Mouse (Mus musculus) spleen, adult 2 months (tissue): ENCODE measurements around the gene Nbas. TPM values are rescaled to one million over a fixed set of nuclear protein-coding genes. Genes with fewer than 3 reads are reported as not detected.

Experiments used
- DNase-seq, 2 experiments: peaks; one replicate each; pipeline versions ENCODE4 v3.0.0 to v3.0.0-alpha.2; 2012 to 2021; ENCODE audit warnings: low spot score in 2 of 2, low read depth in 1 of 2
- H3K27ac ChIP-seq: fragments of 200-500 bp; 2 replicates; pipeline ENCODE4 v1.5.1; 2012; ENCODE audit warnings: low read length, inconsistent platforms; ENCODE audit not compliant: insufficient read depth
- H3K27me3 ChIP-seq: fragments of 200-500 bp; 2 replicates; pipeline ENCODE4 v1.6.1; 2012; ENCODE audit warnings: mild to moderate bottlenecking, moderate library complexity, low read length, inconsistent platforms; ENCODE audit not compliant: control insufficient read depth, insufficient read depth
- H3K36me3 ChIP-seq: fragments of 200-500 bp; 2 replicates; pipeline ENCODE4 v1.6.1; 2012; ENCODE audit warnings: mild to moderate bottlenecking, low read length, inconsistent platforms; ENCODE audit not compliant: control insufficient read depth, insufficient read depth
- H3K4me1 ChIP-seq: fragments of 200-500 bp; 2 replicates; pipeline ENCODE4 v1.6.1; 2011; ENCODE audit warnings: inconsistent platforms; ENCODE audit not compliant: control insufficient read depth, insufficient read depth, insufficient read length
- H3K4me3 ChIP-seq: fragments of 200-500 bp; 2 replicates; pipeline ENCODE4 v1.5.1; 2011; ENCODE audit warnings: mild to moderate bottlenecking, inconsistent platforms; ENCODE audit not compliant: insufficient read depth, insufficient read length; ENCODE audit errors: extremely low read depth
- CTCF ChIP-seq: fragments of 200-500 bp; IDR thresholded peaks from 2 replicates; pipeline ENCODE4 v1.5.1; 2011; ENCODE audit warnings: mild to moderate bottlenecking, inconsistent platforms; ENCODE audit not compliant: insufficient read depth, insufficient read length, insufficient replicate concordance; ENCODE audit errors: extremely low read depth
- POLR2A ChIP-seq: fragments of 200-500 bp; IDR thresholded peaks from 2 replicates; pipeline ENCODE4 v1.6.1; 2011; ENCODE audit warnings: low read depth, low read length, inconsistent platforms
- WGBS: fragments of 180-500 bp; shearing (Covaris S2); methylation state at CpG from one replicate; pipeline ENCODE4 v1.1.7; 2018; 5-methylcytosine and 5-hydroxymethylcytosine counted together
- polyA plus RNA-seq: library from polyadenylated mRNA; depleted of rRNA; stranded (reverse); fragments of >200 nt; gene quantifications from 2 replicates; pipeline ENCODE4 v1.2.3, GENCODE M21; 2012

Nbas gene
- polyA plus RNA-seq, 1 experiment: 7.9 TPM

DNA sequence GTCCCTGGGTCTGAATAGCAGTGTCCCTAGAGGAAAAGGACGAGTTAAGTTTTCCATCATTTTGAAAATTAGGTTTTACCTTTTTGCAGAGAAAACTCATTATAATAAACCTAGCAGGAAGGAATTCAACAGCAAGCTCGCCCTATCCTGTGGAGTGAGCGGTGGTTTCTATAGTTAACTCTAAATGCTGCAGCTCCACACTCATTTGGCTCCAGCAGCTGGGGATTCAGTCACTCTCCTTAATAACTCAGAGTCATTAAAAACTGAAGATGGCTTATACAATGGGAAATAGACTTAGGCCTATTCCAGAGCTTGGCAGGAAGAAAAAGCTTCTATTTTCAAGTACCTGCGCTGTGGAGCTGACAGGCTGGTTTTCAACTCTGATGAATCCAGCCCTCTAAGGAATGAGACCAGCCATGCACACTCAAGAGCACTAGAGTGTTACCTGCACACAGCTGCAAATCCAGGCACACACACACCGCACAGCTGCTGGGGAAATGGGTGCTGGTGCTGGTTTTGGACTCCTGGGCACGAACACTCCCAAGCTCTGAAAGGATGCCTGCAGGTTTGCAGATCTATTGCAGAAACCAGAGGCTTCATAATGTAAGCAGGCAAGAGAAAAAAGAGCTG is 316.7 kb downstream of the Nbas start:
- no peak overlapping the region for H3K4me3 ChIP-seq
- H3K27me3 ChIP-seq: no peaks in the 10 kb centered on the region
- WGBS: 89% methylated on average over 6 of the region's 6 CpGs
- no peaks in the 10 kb centered on the region for H3K4me1 ChIP-seq
- no peak overlapping the region for H3K27ac ChIP-seq
- H3K36me3 ChIP-seq: 0 out of 2 replicates have a peak, but pooled peaks cover 2% of the 10 kb centered on the region
- no peak for DNase-seq
- TF ChIP-seq POLR2A (no peak), CTCF (no peak)

- Histone ChIP-seq H3K27ac (no peak overlapping the region), H3K27me3 (no peaks in the 10 kb centered on the region), H3K36me3 (0 out of 2 replicates have a peak, but pooled peaks cover 2% of the 10 kb centered on the region), H3K4me1 (no peaks in the 10 kb centered on the region), H3K4me3 (no peak overlapping the region)
- WGBS: 89% methylated on average over 4 of the region's 4 CpGs
- TF ChIP-seq CTCF (no peak), POLR2A (no peak)
- no peak for DNase-seq
Measured at GRCm38 (mm10) chr12:13587675-13588074, 318.7 kb downstream of the Nbas start.

DNA sequence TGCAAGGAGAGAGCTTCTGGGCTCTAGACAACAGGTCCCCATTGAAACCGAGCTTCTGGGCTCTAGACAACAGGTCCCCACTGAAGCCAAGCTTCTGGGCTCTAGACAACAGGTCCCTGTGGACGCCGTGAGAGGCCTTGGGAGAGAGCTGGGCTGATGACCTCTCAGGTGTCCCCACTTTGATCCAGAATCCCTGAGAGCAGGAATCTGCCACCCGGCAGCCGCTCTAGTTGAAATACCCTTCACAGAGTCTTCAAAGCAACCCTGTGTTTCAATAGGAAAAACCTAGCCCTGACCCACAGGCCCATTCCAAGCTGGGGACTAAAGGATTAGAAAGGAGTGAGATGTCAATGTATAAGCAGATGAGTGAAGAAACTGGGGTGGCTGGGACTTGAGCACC is 320.1 kb downstream of the Nbas start:
- Histone ChIP-seq H3K27ac (no peak overlapping the region), H3K36me3 (no peaks in the 10 kb centered on the region), H3K4me1 (no peaks in the 10 kb centered on the region), H3K4me3 (no peak overlapping the region), H3K27me3 (no peaks in the 10 kb centered on the region)
- TF ChIP-seq POLR2A (no peak), CTCF (no peak)
- WGBS: 94% methylated on average over 5 of the region's 5 CpGs
- DNase-seq: no peak

- no peak for DNase-seq
- Histone ChIP-seq H3K4me3 (no peak overlapping the region), H3K4me1 (no peaks in the 10 kb centered on the region), H3K27ac (no peak overlapping the region), H3K36me3 (no peaks in the 10 kb centered on the region), H3K27me3 (no peaks in the 10 kb centered on the region)
- 76% methylated on average over 9 of the region's 9 CpGs for WGBS
- no peak for TF ChIP-seq CTCF
Measured at GRCm38 (mm10) chr12:13594746-13595469, 326.0 kb downstream of the Nbas start.

GRCm38 (mm10) chr12:13597026-13597425 is 328.1 kb downstream of the Nbas start:
- H3K27me3 ChIP-seq: no peaks in the 10 kb centered on the region
- TF ChIP-seq CTCF (no peak), POLR2A (no peak)
- H3K36me3 ChIP-seq: no peaks in the 10 kb centered on the region
- no peak overlapping the region for H3K27ac ChIP-seq
- no peak overlapping the region for H3K4me3 ChIP-seq
- DNase-seq: no peak
- H3K4me1 ChIP-seq: no peaks in the 10 kb centered on the region
- 90% methylated on average over 2 of the region's 2 CpGs for WGBS

DNA sequence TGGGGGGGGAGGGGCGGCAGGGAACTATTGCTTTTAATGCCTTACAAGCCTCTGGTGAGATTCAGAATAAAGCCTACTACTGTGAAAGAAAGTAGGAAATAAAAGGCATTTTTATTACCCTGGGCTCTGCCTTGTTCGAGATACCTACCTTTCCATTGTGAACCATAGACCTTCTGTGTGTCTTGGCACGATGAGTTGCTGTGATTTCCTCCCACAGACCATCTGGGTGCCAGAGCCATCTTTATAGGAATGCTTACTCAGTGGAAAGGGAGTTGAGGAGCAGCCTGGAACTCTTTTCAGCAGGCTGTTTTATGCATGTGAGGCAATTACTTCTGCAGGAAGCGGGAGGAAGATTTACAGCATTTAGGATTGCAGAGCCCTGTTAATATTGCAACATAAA is 329.6 kb downstream of the Nbas start:
- Histone ChIP-seq H3K4me3 (no peak overlapping the region), H3K36me3 (no peaks in the 10 kb centered on the region), H3K27ac (no peak overlapping the region), H3K27me3 (no peaks in the 10 kb centered on the region), H3K4me1 (no peaks in the 10 kb centered on the region)
- DNase-seq: no peak
- 60% methylated on average over 4 of the region's 4 CpGs for WGBS
- TF ChIP-seq POLR2A (no peak), CTCF (no peak)

DNA sequence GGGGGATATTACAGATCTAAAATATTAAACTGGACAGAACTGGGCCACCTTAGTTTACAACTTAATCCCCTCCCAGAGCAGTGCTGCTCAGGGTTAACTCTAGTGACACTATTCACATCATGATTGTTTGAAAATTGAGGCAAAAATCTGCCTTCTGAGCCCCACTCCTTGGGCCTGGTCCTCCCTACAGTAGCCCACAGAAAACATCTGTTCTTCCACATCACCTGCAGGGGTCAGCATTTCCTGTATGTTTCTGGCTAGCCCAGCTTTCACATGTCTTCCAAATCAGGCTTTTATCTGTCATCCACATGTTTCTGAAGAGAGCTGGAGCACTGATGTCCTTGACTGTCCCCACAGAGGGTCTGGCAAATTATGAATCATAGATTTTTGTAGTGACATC is 333.5 kb downstream of the Nbas start:
- Histone ChIP-seq H3K27me3 (no peaks in the 10 kb centered on the region), H3K36me3 (no peaks in the 10 kb centered on the region), H3K27ac (no peak overlapping the region), H3K4me1 (no peaks in the 10 kb centered on the region), H3K4me3 (no peak overlapping the region)
- TF ChIP-seq CTCF (no peak), POLR2A (no peak)
- DNase-seq: no peak
